Mouse (Mus musculus) hindbrain, embryonic 12.5 days (tissue): Measurements from ENCODE around the gene Ap1s3. TPM values are rescaled to one million over a fixed set of nuclear protein-coding genes. Genes with fewer than 3 reads are reported as not detected.

Experiments
- ATAC-seq: fragments of 200-750 bp; cut with Nextera tagmentation; 2 replicates; pipeline ENCODE4 v1.8.0; 2017; ENCODE audit warnings: moderate TSS enrichment; ENCODE audit not compliant: low FRiP score
- H3K27ac ChIP-seq: fragments of 300-500 bp; sonication (generic); 2 replicates; pipeline ENCODE4 v1.5.1; 2016; ENCODE audit warnings: mild to moderate bottlenecking
- H3K27me3 ChIP-seq: fragments of 300-500 bp; sonication (generic); 2 replicates; pipeline ENCODE4 v1.6.1; 2016; ENCODE audit warnings: mild to moderate bottlenecking
- H3K36me3 ChIP-seq: fragments of 300-500 bp; sonication (generic); 2 replicates; pipeline ENCODE4 v1.6.1; 2016; ENCODE audit warnings: mild to moderate bottlenecking
- H3K4me1 ChIP-seq: fragments of 300-500 bp; sonication (generic); 2 replicates; pipeline ENCODE4 v1.6.1; 2016
- H3K4me2 ChIP-seq: fragments of 300-500 bp; sonication (generic); replicated peaks from 2 replicates; pipeline ENCODE4 v1.6.1; 2016; ENCODE audit warnings: mild to moderate bottlenecking
- H3K4me3 ChIP-seq: fragments of 300-500 bp; sonication (generic); 2 replicates; pipeline ENCODE4 v1.5.1; 2016; ENCODE audit warnings: mild to moderate bottlenecking
- H3K9ac ChIP-seq: fragments of 300-500 bp; sonication (generic); 2 replicates; pipeline ENCODE4 v1.6.1; 2016; ENCODE audit warnings: mild to moderate bottlenecking, moderate library complexity
- H3K9me3 ChIP-seq: fragments of 300-500 bp; sonication (generic); replicated peaks from 2 replicates; pipeline ENCODE4 v1.6.1; 2016; ENCODE audit warnings: mild to moderate bottlenecking
- WGBS: fragments of 180-500 bp; shearing (Covaris S2); methylation state at CpG from one replicate; pipeline ENCODE4 v1.1.7; 2016; 5-methylcytosine and 5-hydroxymethylcytosine counted together
- polyA plus RNA-seq: library from polyadenylated mRNA; unstranded; fragments of >200 nt; fragmentation: Nextera tagmentation; extraction: Ambion mirVana; gene quantifications from 2 replicates; pipeline ENCODE4 v1.2.1, GENCODE M21; 2016

The Ap1s3 gene
- 0.20 and 0.48 TPM in 2 replicates for polyA plus RNA-seq

GRCm38 (mm10) chr1:79671543-79672337 lies at the start of gene Ap1s3:
Ap1s3 (minus strand) TSS chr1:79671972.
- H3K9me3 ChIP-seq = no peaks in the 10 kb centered on the region
- H3K4me3 ChIP-seq = peak within 1 kb of the TSS; percentile 61
- no peaks in the 10 kb centered on the region for H3K36me3 ChIP-seq
- peak; percentile 85 for ATAC-seq
- WGBS = under 1% methylated on average over 51 of the region's 51 CpGs
- H3K4me1 ChIP-seq = peaks cover 17% of the 10 kb centered on the region
- no peak within 1 kb of the TSS for H3K27ac ChIP-seq
- H3K9ac ChIP-seq = peak within 1 kb of the TSS; percentile 58
- H3K4me2 ChIP-seq = peak within 1 kb of the TSS; percentile 99
- peaks cover 38% of the 10 kb centered on the region for H3K27me3 ChIP-seq

- Histone ChIP-seq H3K36me3 (peaks cover 13% of the 10 kb centered on the region; the same call in 1 of the 2 replicates), H3K9ac (no peak overlapping the region), H3K4me3 (no peak overlapping the region), H3K9me3 (no peaks in the 10 kb centered on the region), H3K27me3 (no peaks in the 10 kb centered on the region), H3K27ac (no peak overlapping the region), H3K4me1 (no peaks in the 10 kb centered on the region), H3K4me2 (no peak overlapping the region)
- 89% methylated on average over 13 of the region's 13 CpGs for WGBS
- no peak for ATAC-seq
Observed at GRCm38 (mm10) chr1:79714152-79714923, 42.6 kb upstream of the Ap1s3 start.

- Histone ChIP-seq H3K9me3 (no peaks in the 10 kb centered on the region), H3K36me3 (peaks cover 13% of the 10 kb centered on the region; the same call in 1 of the 2 replicates), H3K9ac (no peak overlapping the region), H3K27ac (no peak overlapping the region), H3K4me3 (no peak overlapping the region), H3K27me3 (no peaks in the 10 kb centered on the region), H3K4me2 (no peak overlapping the region), H3K4me1 (no peaks in the 10 kb centered on the region)
- 85% methylated on average over 5 of the region's 5 CpGs for WGBS
- no peak for ATAC-seq
Observed at GRCm38 (mm10) chr1:79713081-79713480, 41.3 kb upstream of the Ap1s3 start.

GRCm38 (mm10) chr1:79711147-79712126 lies 39.7 kb upstream of the Ap1s3 start:
- peaks cover 15% of the 10 kb centered on the region for H3K36me3 ChIP-seq
- H3K9ac ChIP-seq = no peak overlapping the region
- H3K4me1 ChIP-seq = no peaks in the 10 kb centered on the region
- WGBS = 84% methylated on average over 18 of the region's 18 CpGs
- H3K9me3 ChIP-seq = no peaks in the 10 kb centered on the region
- H3K27ac ChIP-seq = no peak overlapping the region
- H3K4me2 ChIP-seq = no peak overlapping the region
- H3K4me3 ChIP-seq = no peak overlapping the region
- ATAC-seq = no peak
- no peaks in the 10 kb centered on the region for H3K27me3 ChIP-seq

DNA sequence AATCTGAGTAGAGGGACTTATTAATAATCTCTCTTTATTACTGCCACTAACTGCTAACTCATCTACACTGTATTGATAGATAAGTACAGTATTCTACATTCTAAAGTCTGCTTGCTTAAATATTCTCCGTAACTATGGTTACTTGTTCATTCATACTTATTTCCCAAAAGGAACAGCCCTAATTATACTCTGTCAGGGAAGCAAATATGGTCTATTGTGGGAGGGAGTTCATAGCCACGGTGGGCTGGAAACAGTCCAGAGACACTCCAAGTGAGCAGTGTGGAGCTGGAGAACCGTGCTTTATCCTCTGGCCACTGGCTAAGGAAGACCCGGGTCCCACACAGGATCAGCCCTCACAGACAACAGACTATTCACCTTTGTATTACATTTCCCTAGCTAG lies 38.9 kb upstream of the Ap1s3 start:
- Histone ChIP-seq H3K4me1 (no peaks in the 10 kb centered on the region), H3K4me3 (no peak overlapping the region), H3K9me3 (no peaks in the 10 kb centered on the region), H3K36me3 (peaks cover 21% of the 10 kb centered on the region), H3K9ac (no peak overlapping the region), H3K4me2 (no peak overlapping the region), H3K27me3 (no peaks in the 10 kb centered on the region), H3K27ac (no peak overlapping the region)
- 64% methylated on average over 4 of the region's 4 CpGs for WGBS
- ATAC-seq = no peak

- Histone ChIP-seq H3K4me2 (no peak overlapping the region), H3K4me3 (no peak overlapping the region), H3K9ac (no peak overlapping the region), H3K27ac (no peak overlapping the region), H3K36me3 (peaks cover 23% of the 10 kb centered on the region), H3K9me3 (no peaks in the 10 kb centered on the region), H3K27me3 (no peaks in the 10 kb centered on the region), H3K4me1 (no peaks in the 10 kb centered on the region)
- 86% methylated on average over 8 of the region's 8 CpGs for WGBS
- no peak for ATAC-seq
Observed at GRCm38 (mm10) chr1:79710216-79710615, 38.4 kb upstream of the Ap1s3 start.

DNA sequence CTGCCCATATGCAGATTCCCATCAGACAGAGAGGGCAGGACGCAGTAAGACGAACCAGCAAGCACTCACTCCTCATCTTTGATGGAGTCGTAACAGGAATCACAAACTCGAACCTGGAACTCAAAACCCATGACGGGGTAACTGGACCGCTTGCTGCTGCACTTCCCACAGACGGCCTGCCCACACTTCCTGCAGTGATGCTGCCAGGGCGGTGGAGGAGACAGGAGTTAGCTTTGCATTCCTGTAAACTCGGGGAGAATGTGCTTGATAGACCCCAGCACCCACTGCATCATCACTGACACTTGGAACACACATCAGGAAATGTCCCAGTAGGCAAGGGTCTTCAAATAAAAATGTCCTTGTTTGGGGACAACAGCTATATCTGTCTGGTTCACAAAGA lies 35.6 kb upstream of the Ap1s3 start:
- no peak overlapping the region for H3K27ac ChIP-seq
- H3K4me2 ChIP-seq = no peak overlapping the region
- ATAC-seq = no peak
- H3K9ac ChIP-seq = no peak overlapping the region
- H3K36me3 ChIP-seq = peaks cover 22% of the 10 kb centered on the region
- H3K4me3 ChIP-seq = no peak overlapping the region
- H3K4me1 ChIP-seq = no peaks in the 10 kb centered on the region
- H3K27me3 ChIP-seq = no peaks in the 10 kb centered on the region
- 89% methylated on average over 9 of the region's 9 CpGs for WGBS
- H3K9me3 ChIP-seq = no peaks in the 10 kb centered on the region

GRCm38 (mm10) chr1:79706707-79707106 lies 34.9 kb upstream of the Ap1s3 start:
- 85% methylated on average over 3 of the region's 3 CpGs for WGBS
- no peak for ATAC-seq
- Histone ChIP-seq H3K27me3 (no peaks in the 10 kb centered on the region), H3K4me1 (no peaks in the 10 kb centered on the region), H3K9me3 (no peaks in the 10 kb centered on the region), H3K4me2 (no peak overlapping the region), H3K9ac (no peak overlapping the region), H3K27ac (no peak overlapping the region), H3K36me3 (peaks cover 23% of the 10 kb centered on the region), H3K4me3 (no peak overlapping the region)

DNA sequence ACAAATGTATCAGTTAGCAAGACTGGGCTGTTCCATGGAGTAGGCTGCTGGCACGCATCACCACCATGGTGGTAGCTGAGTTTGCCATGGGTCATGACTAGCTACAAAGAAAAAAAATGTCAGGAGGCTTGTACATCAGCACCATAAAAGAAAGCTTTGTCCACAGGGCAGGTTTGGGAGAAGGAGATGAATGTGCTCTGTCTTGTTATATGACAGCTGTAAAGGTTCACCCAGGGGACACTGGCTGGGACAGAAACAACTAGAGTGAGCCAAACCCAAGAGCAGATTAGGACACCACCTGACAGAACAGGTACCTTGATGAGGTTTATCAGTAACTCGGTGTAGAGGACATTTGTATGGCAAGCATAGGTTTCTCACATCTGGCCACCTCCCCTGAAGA lies 32.9 kb upstream of the Ap1s3 start:
- Histone ChIP-seq H3K4me2 (no peak overlapping the region), H3K27me3 (no peaks in the 10 kb centered on the region), H3K4me1 (no peaks in the 10 kb centered on the region), H3K9me3 (no peaks in the 10 kb centered on the region), H3K36me3 (peaks cover 24% of the 10 kb centered on the region), H3K27ac (no peak overlapping the region), H3K4me3 (no peak overlapping the region), H3K9ac (no peak overlapping the region)
- ATAC-seq = no peak
- WGBS = 91% methylated on average over 2 of the region's 2 CpGs

- H3K36me3 ChIP-seq = peaks cover 24% of the 10 kb centered on the region
- H3K4me3 ChIP-seq = no peak overlapping the region
- no peaks in the 10 kb centered on the region for H3K27me3 ChIP-seq
- no peak overlapping the region for H3K4me2 ChIP-seq
- no peaks in the 10 kb centered on the region for H3K9me3 ChIP-seq
- no peaks in the 10 kb centered on the region for H3K4me1 ChIP-seq
- 85% methylated on average over 8 of the region's 8 CpGs for WGBS
- no peak for ATAC-seq
- H3K27ac ChIP-seq = no peak overlapping the region
- H3K9ac ChIP-seq = no peak overlapping the region
Observed at GRCm38 (mm10) chr1:79703520-79703919, 31.7 kb upstream of the Ap1s3 start.

DNA sequence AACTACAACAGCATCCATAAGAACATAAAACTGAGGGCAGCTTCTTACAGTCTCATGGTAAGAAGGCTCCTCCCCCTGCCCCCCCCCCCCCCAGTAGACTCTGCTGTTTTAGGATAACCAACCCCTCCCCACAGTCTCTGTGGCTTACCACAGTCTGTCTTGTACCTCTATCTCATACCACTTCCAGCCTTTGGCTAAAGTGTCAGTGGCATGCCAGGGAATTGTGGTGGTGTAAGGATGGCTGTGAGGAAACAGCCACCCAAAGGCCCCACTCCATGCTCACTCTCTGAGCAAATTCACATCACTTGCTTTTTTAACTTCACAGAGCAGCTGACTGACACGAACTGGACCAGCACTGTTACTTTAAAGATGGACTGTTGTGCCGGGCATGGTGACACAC lies 26.7 kb upstream of the Ap1s3 start:
- WGBS = 84% methylated on average over 2 of the region's 2 CpGs
- ATAC-seq = no peak

GRCm38 (mm10) chr1:79697382-79697781 lies 25.6 kb upstream of the Ap1s3 start:
- Histone ChIP-seq H3K9me3 (no peaks in the 10 kb centered on the region), H3K27ac (peak overlapping the region; percentile 48; the same call in 1 of the 2 replicates), H3K4me2 (no peak overlapping the region), H3K4me3 (no peak overlapping the region), H3K36me3 (0 out of 2 replicates have a peak, but pooled peaks cover 2% of the 10 kb centered on the region), H3K27me3 (no peaks in the 10 kb centered on the region), H3K9ac (no peak overlapping the region), H3K4me1 (peaks cover 12% of the 10 kb centered on the region)
- 36% methylated on average over 9 of the region's 9 CpGs for WGBS
- peak; percentile 80 for ATAC-seq

More for the DNA sequence above, 26.7 kb upstream of the Ap1s3 start:
- H3K27ac ChIP-seq = no peak overlapping the region
- no peak overlapping the region for H3K4me2 ChIP-seq
- H3K36me3 ChIP-seq = 0 out of 2 replicates have a peak, but pooled peaks cover 2% of the 10 kb centered on the region
- H3K9ac ChIP-seq = no peak overlapping the region
- H3K4me3 ChIP-seq = no peak overlapping the region
- H3K4me1 ChIP-seq = peaks cover 12% of the 10 kb centered on the region
- no peaks in the 10 kb centered on the region for H3K9me3 ChIP-seq
- no peaks in the 10 kb centered on the region for H3K27me3 ChIP-seq
